Mouse (Mus musculus): ENCODE data around the gene F5.

DNA sequence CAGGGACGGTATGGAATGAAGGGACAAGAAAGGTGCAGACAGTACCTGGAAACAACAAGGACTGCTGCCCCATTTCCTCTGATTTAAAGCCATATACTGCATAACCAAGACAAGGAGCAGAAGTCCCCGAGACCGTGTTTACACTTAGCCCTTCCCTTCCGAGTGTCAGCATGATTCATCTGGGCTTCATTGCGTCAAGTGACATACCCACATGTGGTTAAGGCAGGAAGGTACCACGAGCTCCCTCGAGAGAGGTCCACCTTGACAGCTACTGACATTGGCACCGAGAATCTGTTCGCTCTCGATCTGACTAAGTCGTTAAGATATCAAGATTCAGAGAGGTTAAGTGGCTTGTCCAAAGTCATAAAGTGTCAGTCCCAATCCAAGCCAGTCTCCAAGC lies 15.7 kb upstream of the F5 start:
- no peak for TF ChIP-seq POLR2A (IDR thresholded peaks at IDR 0.05; ENCODE audit: extremely low read depth, insufficient read depth, low read length)
- TF ChIP-seq CTCF (IDR thresholded peaks at IDR 0.05; ENCODE audit: low read depth, low read length), result no peak

Data from liver, adult 2 months (tissue).